ENCODE assay signal across 12 mouse cellular contexts in the genomic region with DNA sequence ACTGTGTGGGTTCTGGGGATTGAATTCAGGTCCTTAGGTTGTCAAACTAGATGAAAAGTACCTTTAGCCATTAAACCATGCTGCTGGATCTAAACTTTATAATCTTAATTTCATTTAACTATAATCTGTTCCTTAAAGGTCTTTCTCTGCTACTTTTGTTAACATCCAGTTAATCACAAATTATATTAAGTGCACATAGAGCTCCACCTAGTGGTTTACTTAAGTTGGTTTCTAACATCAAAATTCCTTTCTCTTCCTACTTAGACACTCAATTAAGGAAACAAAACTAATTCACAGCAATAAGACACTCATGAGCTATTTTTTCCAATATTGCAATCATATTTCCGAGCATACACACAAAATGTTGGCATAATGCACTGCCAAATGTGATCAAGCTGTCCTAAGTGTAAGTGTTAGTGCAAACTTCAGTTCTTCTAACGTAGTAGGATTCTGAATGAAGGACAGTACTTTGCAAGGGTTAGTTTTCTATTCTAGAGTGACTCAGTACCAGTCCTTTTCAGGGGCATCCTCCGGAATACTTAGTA. TPM values are rescaled to one million over a fixed set of nuclear protein-coding genes. Genes with fewer than 3 reads are reported as not detected.
DNase-seq lines count a peak whose midpoint lies in the region; ATAC-seq and TF ChIP-seq lines count a peak whose summit lies in the region.
"Had no signal": no experiment of that assay in that cellular context is flagged by ENCODE, and none has a peak within 500 bp of the region (broad histone marks: within the 10 kb centered on the region; RNA-seq: fewer than 3 reads in every experiment).

No protein-coding gene starts in this region.

- WGBS in heart, adult 2 months, result 67% methylated on average over 3 of the region's 3 CpGs
- WGBS in midbrain, embryonic 11.5 days, result 84% methylated on average over 3 of the region's 3 CpGs
- 84% methylated on average over 3 of the region's 3 CpGs for WGBS in midbrain, embryonic 13.5 days
- 76% methylated on average over 3 of the region's 3 CpGs for WGBS in stomach, postnatal 0 days
- WGBS in kidney, embryonic 14.5 days, result 82% methylated on average over 3 of the region's 3 CpGs

- no peak for ATAC-seq in midbrain, embryonic 11.5 days (ENCODE audit: low FRiP score)
- ATAC-seq in midbrain, embryonic 13.5 days, result no peak
- ATAC-seq in stomach, postnatal 0 days (ENCODE audit: low FRiP score, low TSS enrichment), result no peak
- ATAC-seq in kidney, embryonic 14.5 days (ENCODE audit: low FRiP score, low TSS enrichment), result no peak

- no peak for DNase-seq in heart, adult 2 months
- DNase-seq in heart, adult 9 months (ENCODE audit: low spot score in 2 of 2), result no peak
- DNase-seq in midbrain, embryonic 11.5 days (ENCODE audit: low spot score, missing footprints), result peak; percentile 89
- DNase-seq in embryo, embryonic 10.5 days (ENCODE audit: low spot score), result peak; percentile 50
- no peak for DNase-seq in stomach, postnatal 0 days (ENCODE audit: low spot score)
- no peak for DNase-seq in cerebellum, adult 18-20 months

- no peak overlapping the region for H3K27ac ChIP-seq in heart, adult 2 months
- no peak overlapping the region for H3K27ac ChIP-seq in midbrain, embryonic 11.5 days (ENCODE audit: low read depth, low read length)
- H3K27ac ChIP-seq in midbrain, embryonic 13.5 days, result no peak overlapping the region
- H3K27ac ChIP-seq in stomach, postnatal 0 days (replicated peaks), result no peak overlapping the region
- H3K27ac ChIP-seq in kidney, embryonic 14.5 days (ENCODE audit: low read depth, low read length), result no peak overlapping the region

- H3K4me3 ChIP-seq in heart, adult 2 months, result no peak overlapping the region
- no peak overlapping the region for H3K4me3 ChIP-seq in midbrain, embryonic 11.5 days (ENCODE audit: low read depth, low read length)
- H3K4me3 ChIP-seq in midbrain, embryonic 13.5 days (replicated peaks), result no peak overlapping the region
- no peak overlapping the region for H3K4me3 ChIP-seq in stomach, postnatal 0 days (ENCODE audit: low read depth, low read length)
- no peak overlapping the region for H3K4me3 ChIP-seq in kidney, embryonic 14.5 days (ENCODE audit: low read length)
- H3K4me3 ChIP-seq: heart, embryonic 12.5 days had no signal

- H3K27me3 ChIP-seq in heart, adult 2 months (ENCODE audit: control insufficient read depth, insufficient read depth, low read length), result no peaks in the 10 kb centered on the region
- H3K27me3 ChIP-seq in midbrain, embryonic 11.5 days (ENCODE audit: control insufficient read depth, insufficient read depth, low read length), result no peaks in the 10 kb centered on the region
- H3K27me3 ChIP-seq in midbrain, embryonic 13.5 days, result no peaks in the 10 kb centered on the region
- H3K27me3 ChIP-seq in stomach, postnatal 0 days (ENCODE audit: control insufficient read depth, insufficient read depth, low read length), result no peaks in the 10 kb centered on the region
- no peaks in the 10 kb centered on the region for H3K27me3 ChIP-seq in kidney, embryonic 14.5 days (ENCODE audit: control insufficient read depth, insufficient read depth, low read length)
- H3K27me3 ChIP-seq: heart, embryonic 12.5 days had no signal

- TF ChIP-seq POLR2A in heart, adult 2 months (IDR thresholded peaks at IDR 0.05; ENCODE audit: insufficient read depth, low read depth, low read length), result no peak

- H3K36me3 ChIP-seq in heart, adult 2 months (ENCODE audit: control insufficient read depth, insufficient read depth, low read length), result no peaks in the 10 kb centered on the region; the same call in 1 of the 2 replicates
- H3K36me3 ChIP-seq in midbrain, embryonic 11.5 days (ENCODE audit: control insufficient read depth, insufficient read depth, low read length), result peaks cover 4% of the 10 kb centered on the region
- peaks cover 37% of the 10 kb centered on the region for H3K36me3 ChIP-seq in midbrain, embryonic 13.5 days
- peaks cover 8% of the 10 kb centered on the region for H3K36me3 ChIP-seq in stomach, postnatal 0 days (ENCODE audit: control insufficient read depth, insufficient read depth, low read length)
- peaks cover 56% of the 10 kb centered on the region for H3K36me3 ChIP-seq in kidney, embryonic 14.5 days (ENCODE audit: control insufficient read depth, insufficient read depth, low read length)

- peak; percentile 83 for TF ChIP-seq CTCF in heart, adult 2 months (IDR thresholded peaks at IDR 0.05)
- peak; percentile 75 for TF ChIP-seq CTCF in stomach, postnatal 0 days (IDR thresholded peaks at IDR 0.05; ENCODE audit: low read depth)

- H3K9ac ChIP-seq in heart, adult 2 months (ENCODE audit: low read depth, low read length), result no peak overlapping the region
- no peak overlapping the region for H3K9ac ChIP-seq in midbrain, embryonic 11.5 days (ENCODE audit: low read length)
- H3K9ac ChIP-seq in midbrain, embryonic 13.5 days (replicated peaks), result no peak overlapping the region
- no peak overlapping the region for H3K9ac ChIP-seq in stomach, postnatal 0 days (ENCODE audit: low read length)
- H3K9ac ChIP-seq in kidney, embryonic 14.5 days (ENCODE audit: low read depth, low read length), result no peak overlapping the region
- H3K9ac ChIP-seq: heart, embryonic 12.5 days had no signal

- no peaks in the 10 kb centered on the region for H3K9me3 ChIP-seq in midbrain, embryonic 11.5 days (ENCODE audit: control insufficient read depth, low read length)
- H3K9me3 ChIP-seq in midbrain, embryonic 13.5 days, result no peaks in the 10 kb centered on the region
- no peaks in the 10 kb centered on the region for H3K9me3 ChIP-seq in stomach, postnatal 0 days (ENCODE audit: control insufficient read depth, low read length)
- H3K9me3 ChIP-seq in kidney, embryonic 14.5 days (ENCODE audit: control insufficient read depth, low read length), result no peaks in the 10 kb centered on the region
- H3K9me3 ChIP-seq: G1E; heart, embryonic 12.5 days had no signal

- H3K4me1 ChIP-seq in heart, adult 2 months (ENCODE audit: control insufficient read depth, insufficient read depth, low read length), result no peaks in the 10 kb centered on the region
- no peaks in the 10 kb centered on the region for H3K4me1 ChIP-seq in midbrain, embryonic 11.5 days (ENCODE audit: control insufficient read depth, insufficient read depth, low read length)
- H3K4me1 ChIP-seq in midbrain, embryonic 13.5 days (replicated peaks), result no peaks in the 10 kb centered on the region
- no peaks in the 10 kb centered on the region for H3K4me1 ChIP-seq in stomach, postnatal 0 days (replicated peaks; ENCODE audit: control insufficient read depth, insufficient read depth)
- no peaks in the 10 kb centered on the region for H3K4me1 ChIP-seq in kidney, embryonic 14.5 days (ENCODE audit: control insufficient read depth, insufficient read depth, low read length)
- H3K4me1 ChIP-seq: heart, embryonic 12.5 days had no signal

- intact Hi-C loops in heart, adult 2 months (cut with DNase I), result loop anchor here (1.0 to 5.0 kb wide), 3 partner anchors 380 to 777 kb away; no protein-coding TSS in a partner anchor

- TF ChIP-seq EP300 in heart, adult 2 months (IDR thresholded peaks at IDR 0.05; ENCODE audit: insufficient read depth, low read depth, low read length), result no peak
- TF ChIP-seq EP300 in stomach, postnatal 0 days (optimal IDR thresholded peaks at IDR 0.05), result no peak

- H3K4me2 ChIP-seq in midbrain, embryonic 11.5 days, result no peak overlapping the region
- H3K4me2 ChIP-seq in midbrain, embryonic 13.5 days (replicated peaks), result no peak overlapping the region
- no peak overlapping the region for H3K4me2 ChIP-seq in stomach, postnatal 0 days (replicated peaks; ENCODE audit: low read depth)
- no peak overlapping the region for H3K4me2 ChIP-seq in kidney, embryonic 14.5 days (replicated peaks; ENCODE audit: low read depth, low read length)
- H3K4me2 ChIP-seq: heart, embryonic 12.5 days had no signal

- no peaks in the 10 kb centered on the region for H3K79me2 ChIP-seq in heart, adult 2 months (replicated peaks; ENCODE audit: control insufficient read depth, insufficient read depth, low read length)

RNA-seq across cellular contexts. Expression of a gene that starts 7.4 kb away (rescaled TPM):
- not detected for total RNA-seq in heart, adult 2 months (2021)
- not detected in 2 replicates for polyA plus RNA-seq in heart, adult 2 months (2012; rRNA removed)
- polyA plus RNA-seq in midbrain, embryonic 11.5 days (2014; fragmentation: Nextera tagmentation; extraction: Ambion mirVana), result not detected in 2 replicates
- not detected in 2 replicates for polyA plus RNA-seq in midbrain, embryonic 13.5 days (2015; fragmentation: Nextera tagmentation; extraction: Ambion mirVana)
- not detected in 2 replicates for polyA plus RNA-seq in stomach, postnatal 0 days (2015; fragmentation: Nextera tagmentation; extraction: Ambion mirVana)
- polyA plus RNA-seq in kidney, embryonic 14.5 days (2014; fragmentation: Nextera tagmentation; extraction: Ambion mirVana), result not detected in 2 replicates
- total RNA-seq: G1E; layer of hippocampus, postnatal 14 days; monocyte, adult 5-6 weeks had no signal
- polyA plus RNA-seq: G1E; heart, embryonic 12.5 days had no signal

RNA-seq across cellular contexts. Expression of a gene that starts 11.1 kb away (rescaled TPM):
- 10 to 100 TPM; 12.2 TPM for total RNA-seq in heart, adult 2 months (2021)
- 1.1 and 2.2 TPM in 2 replicates for polyA plus RNA-seq in heart, adult 2 months (2012; rRNA removed)
- 29.1 and 34.3 TPM in 2 replicates for polyA plus RNA-seq in midbrain, embryonic 11.5 days (2014; fragmentation: Nextera tagmentation; extraction: Ambion mirVana)
- 21.5 and 23.4 TPM in 2 replicates for polyA plus RNA-seq in midbrain, embryonic 13.5 days (2015; fragmentation: Nextera tagmentation; extraction: Ambion mirVana)
- 13.7 and 14.1 TPM in 2 replicates for polyA plus RNA-seq in stomach, postnatal 0 days (2015; fragmentation: Nextera tagmentation; extraction: Ambion mirVana)
- 36.3 and 41.0 TPM in 2 replicates for polyA plus RNA-seq in kidney, embryonic 14.5 days (2014; fragmentation: Nextera tagmentation; extraction: Ambion mirVana)

RNA-seq across cellular contexts. Expression of a gene that starts 11.2 kb away (rescaled TPM):
- 10 to 100 TPM; 29.7 to 35.3 TPM for total RNA-seq in heart, adult 2 months (2021)
- 10.5 and 15.2 TPM in 2 replicates for polyA plus RNA-seq in heart, adult 2 months (2012; rRNA removed)
- polyA plus RNA-seq in midbrain, embryonic 11.5 days (2014; fragmentation: Nextera tagmentation; extraction: Ambion mirVana), result 32.3 and 32.4 TPM in 2 replicates
- 39.5 and 41.5 TPM in 2 replicates for polyA plus RNA-seq in midbrain, embryonic 13.5 days (2015; fragmentation: Nextera tagmentation; extraction: Ambion mirVana)
- 15.2 and 16.8 TPM in 2 replicates for polyA plus RNA-seq in stomach, postnatal 0 days (2015; fragmentation: Nextera tagmentation; extraction: Ambion mirVana)
- polyA plus RNA-seq in kidney, embryonic 14.5 days (2014; fragmentation: Nextera tagmentation; extraction: Ambion mirVana), result 22.7 and 26.8 TPM in 2 replicates

Comparison
In these comparisons a context has a peak if more than half of its experiments do, and no peak if none do; other contexts are left out.
1. DNase-seq: peak in midbrain, embryonic 11.5 days (single experiment) and embryo, embryonic 10.5 days (single experiment); none in heart, adult 2 months (0 of 2), heart, adult 9 months (0 of 2), stomach, postnatal 0 days (single experiment) and cerebellum, adult 18-20 months (0 of 2).